Mouse (Mus musculus) stomach, embryonic 16.5 days (tissue): ENCODE results near the gene Pak4. TPM values are rescaled to one million over a fixed set of nuclear protein-coding genes. Genes with fewer than 3 reads are reported as not detected.

Experiments
- ATAC-seq: fragments of 200-750 bp; cut with Nextera tagmentation; 2 replicates; pipeline ENCODE4 v1.8.0; 2017; ENCODE audit warnings: moderate number of reproducible peaks, moderate TSS enrichment; ENCODE audit not compliant: insufficient read depth, low FRiP score
- H3K27ac ChIP-seq: fragments of 300-500 bp; sonication (generic); 2 replicates; pipeline ENCODE4 v1.5.1; 2014; ENCODE audit warnings: low read length
- H3K27me3 ChIP-seq: fragments of 300-500 bp; sonication (generic); 2 replicates; pipeline ENCODE4 v1.6.1; 2014; ENCODE audit warnings: low read length, control low read depth, mixed read lengths; ENCODE audit not compliant: control insufficient read depth, insufficient read depth
- H3K36me3 ChIP-seq: fragments of 300-500 bp; sonication (generic); 2 replicates; pipeline ENCODE4 v1.6.1; 2014; ENCODE audit warnings: low read length; ENCODE audit not compliant: control insufficient read depth, insufficient read depth
- H3K4me1 ChIP-seq: fragments of 300-500 bp; sonication (generic); 2 replicates; pipeline ENCODE4 v1.6.1; 2014; ENCODE audit warnings: low read length, control low read depth, mixed read lengths; ENCODE audit not compliant: control insufficient read depth, insufficient read depth
- H3K4me2 ChIP-seq: fragments of 300-500 bp; sonication (generic); 2 replicates; pipeline ENCODE4 v1.6.1; 2014; ENCODE audit warnings: low read depth, low read length, mixed read lengths
- H3K4me3 ChIP-seq: fragments of 300-500 bp; sonication (generic); replicated peaks from 2 replicates; pipeline ENCODE4 v1.5.1; 2014; ENCODE audit warnings: mild to moderate bottlenecking, low read length
- H3K9ac ChIP-seq: fragments of 300-500 bp; sonication (generic); 2 replicates; pipeline ENCODE4 v1.6.1; 2014; ENCODE audit warnings: low read length
- H3K9me3 ChIP-seq: fragments of 300-500 bp; sonication (generic); replicated peaks from 2 replicates; pipeline ENCODE4 v1.6.1; 2016; ENCODE audit warnings: low read length, control low read depth; ENCODE audit not compliant: control insufficient read depth
- WGBS: fragments of 180-500 bp; shearing (Covaris S2); extraction: QIAGEN DNeasy Blood & Tissue Kit; methylation state at CpG from one replicate; pipeline ENCODE4 v1.1.7; 2014; 5-methylcytosine and 5-hydroxymethylcytosine counted together
- polyA plus RNA-seq: library from polyadenylated mRNA; unstranded; fragments of >200 nt; fragmentation: Nextera tagmentation; extraction: Ambion mirVana; gene quantifications from 2 replicates; pipeline ENCODE4 v1.2.1, GENCODE M21; 2015

Gene Pak4
- polyA plus RNA-seq, 1 experiment from 2014 or later, result 54.8 TPM

- no peak for ATAC-seq
- no peaks in the 10 kb centered on the region for H3K36me3 ChIP-seq
- peak overlapping the region; percentile 59 for H3K4me3 ChIP-seq
- peak overlapping the region; percentile 94 for H3K27ac ChIP-seq
- H3K27me3 ChIP-seq, result no peaks in the 10 kb centered on the region
- no peaks in the 10 kb centered on the region for H3K9me3 ChIP-seq
- WGBS, result 67% methylated on average over 8 of the region's 8 CpGs
- H3K4me1 ChIP-seq, result peaks cover 55% of the 10 kb centered on the region
- peak overlapping the region; percentile 81 for H3K9ac ChIP-seq
- peak overlapping the region; percentile 79 for H3K4me2 ChIP-seq
These were observed 2.1 kb downstream of the Pak4 start for GRCm38 (mm10) chr7:28595751-28596435.

DNA sequence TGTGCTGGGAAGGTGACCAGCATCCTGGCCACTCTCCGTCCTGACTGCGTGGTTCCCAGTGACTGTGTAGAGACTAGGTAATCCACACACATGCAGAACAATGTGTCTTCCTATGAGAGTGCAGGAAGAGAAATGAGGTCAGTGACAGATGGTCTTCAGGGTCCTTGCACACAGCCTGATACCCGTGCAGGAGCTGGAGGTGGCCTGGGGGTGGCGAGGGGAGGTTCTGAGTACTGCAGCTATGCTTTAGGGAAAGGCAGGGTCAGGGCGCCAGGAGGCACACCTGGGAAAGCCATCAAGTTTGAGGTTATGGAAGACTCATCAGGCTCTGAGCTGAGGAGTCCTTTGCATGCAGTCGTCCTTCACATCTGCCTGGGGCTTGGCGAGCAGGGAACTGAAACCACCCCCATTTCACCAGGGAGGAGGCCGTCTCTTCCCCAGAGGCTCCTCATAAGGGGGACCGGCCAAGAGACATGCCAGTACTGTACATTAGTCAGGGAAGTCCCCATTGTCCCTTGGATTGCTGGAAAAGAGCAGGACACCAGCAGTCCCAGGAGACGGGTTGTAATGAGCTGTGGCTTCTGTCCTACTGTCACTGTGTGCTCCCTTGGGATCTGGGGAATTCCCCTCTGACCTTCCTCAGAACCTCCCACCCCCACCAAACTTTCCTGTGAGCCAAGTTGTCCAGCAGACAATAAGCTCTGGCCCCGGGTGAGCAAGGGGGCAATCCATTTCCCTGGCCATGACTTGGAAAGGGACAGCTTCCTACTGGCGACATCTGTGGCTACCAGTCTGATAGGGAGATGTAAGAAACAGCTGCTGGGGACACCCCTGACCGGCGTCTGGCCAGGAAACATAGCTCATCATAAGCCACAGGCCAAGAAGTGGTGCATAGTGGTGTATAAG is 4.5 kb downstream of the Pak4 start:
- H3K27ac ChIP-seq, result 0 out of 2 replicates have a peak overlapping the region, but pooled peaks have one; percentile 17
- H3K27me3 ChIP-seq, result no peaks in the 10 kb centered on the region
- WGBS, result 38% methylated on average over 14 of the region's 14 CpGs
- no peak for ATAC-seq
- H3K9me3 ChIP-seq, result no peaks in the 10 kb centered on the region
- H3K4me2 ChIP-seq, result no peak overlapping the region
- H3K4me3 ChIP-seq, result no peak overlapping the region
- peaks cover 57% of the 10 kb centered on the region for H3K4me1 ChIP-seq
- H3K9ac ChIP-seq, result peak overlapping the region; percentile 43
- H3K36me3 ChIP-seq, result no peaks in the 10 kb centered on the region

GRCm38 (mm10) chr7:28591862-28592261 is 6.1 kb downstream of the Pak4 start:
- H3K36me3 ChIP-seq, result no peaks in the 10 kb centered on the region
- H3K9me3 ChIP-seq, result no peaks in the 10 kb centered on the region
- ATAC-seq, result no peak
- H3K27ac ChIP-seq, result no peak overlapping the region
- H3K4me2 ChIP-seq, result no peak overlapping the region
- no peaks in the 10 kb centered on the region for H3K27me3 ChIP-seq
- peaks cover 67% of the 10 kb centered on the region for H3K4me1 ChIP-seq
- 47% methylated on average over 1 of the region's 1 CpGs for WGBS
- H3K4me3 ChIP-seq, result no peak overlapping the region
- H3K9ac ChIP-seq, result no peak overlapping the region

GRCm38 (mm10) chr7:28587644-28588043 is 10.3 kb downstream of the Pak4 start:
- Histone ChIP-seq H3K27me3 (no peaks in the 10 kb centered on the region), H3K4me1 (peaks cover 64% of the 10 kb centered on the region), H3K4me2 (no peak overlapping the region), H3K36me3 (no peaks in the 10 kb centered on the region), H3K27ac (peak overlapping the region; percentile 34; the same call in 1 of the 2 replicates), H3K9ac (peak overlapping the region; percentile 4; the same call in 1 of the 2 replicates), H3K9me3 (no peaks in the 10 kb centered on the region), H3K4me3 (no peak overlapping the region)
- ATAC-seq, result no peak

DNA sequence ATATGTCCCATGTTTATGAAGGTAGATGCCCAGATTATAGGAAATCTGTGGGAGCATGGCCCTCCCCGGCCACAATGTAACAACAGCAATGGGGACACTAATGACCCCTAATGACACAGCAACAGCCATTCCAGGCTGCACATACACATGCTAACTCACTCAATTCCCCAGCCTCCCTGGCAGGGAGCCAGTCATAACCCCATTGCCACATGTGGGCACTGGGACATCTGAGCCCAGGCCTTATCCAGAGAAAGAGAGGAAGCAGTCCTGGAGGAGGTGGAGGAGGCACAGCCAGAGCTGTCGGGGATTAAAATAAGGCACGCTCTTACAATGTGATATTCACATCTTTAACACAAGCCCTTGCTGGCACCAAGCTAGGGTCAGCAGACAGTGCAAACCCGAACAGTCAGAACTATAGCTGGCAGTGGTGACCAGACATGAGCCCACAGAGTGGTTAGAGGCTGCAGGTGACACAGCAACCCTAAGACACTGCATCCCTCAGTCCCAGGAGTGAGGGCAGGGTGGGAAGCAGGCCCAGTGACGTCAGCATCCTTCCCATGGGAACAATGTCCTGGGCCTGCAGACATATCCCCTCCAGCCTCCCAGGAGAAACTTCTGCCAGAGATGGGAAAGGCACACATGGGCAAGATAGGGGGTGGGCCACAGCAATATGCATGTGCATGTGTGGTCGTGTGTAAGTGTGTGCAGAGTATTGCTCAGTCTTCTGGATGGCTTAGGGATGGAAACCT is 11.1 kb downstream of the Pak4 start:
- no peaks in the 10 kb centered on the region for H3K36me3 ChIP-seq
- 0 out of 2 replicates have a peak overlapping the region, but pooled peaks have one; percentile 12 for H3K27ac ChIP-seq
- H3K9ac ChIP-seq, result no peak overlapping the region
- H3K27me3 ChIP-seq, result no peaks in the 10 kb centered on the region
- no peaks in the 10 kb centered on the region for H3K9me3 ChIP-seq
- WGBS, result 58% methylated on average over 6 of the region's 6 CpGs
- no peak for ATAC-seq
- no peak overlapping the region for H3K4me2 ChIP-seq
- peaks cover 63% of the 10 kb centered on the region for H3K4me1 ChIP-seq
- no peak overlapping the region for H3K4me3 ChIP-seq

DNA sequence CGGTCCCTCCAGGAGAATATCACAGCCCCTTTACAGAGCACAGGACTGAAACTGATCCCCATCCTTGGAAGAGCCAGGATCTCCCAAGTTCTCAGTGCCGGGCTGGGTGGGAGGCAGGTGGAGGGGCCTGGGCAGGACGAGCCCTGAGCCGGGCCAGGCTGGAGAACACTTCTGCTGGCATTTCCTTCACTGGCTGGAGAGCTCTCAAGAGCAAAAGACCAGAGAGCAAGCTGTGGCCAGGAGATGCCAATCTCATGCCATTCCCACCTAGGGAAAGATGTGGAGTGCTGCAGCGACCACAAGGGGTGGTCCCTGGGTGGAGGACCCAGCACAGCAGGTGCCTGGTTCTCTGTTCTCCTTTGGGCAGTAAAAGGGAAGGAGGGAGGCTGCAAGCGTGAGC is 13.0 kb downstream of the Pak4 start:
- H3K27me3 ChIP-seq, result no peaks in the 10 kb centered on the region
- no peaks in the 10 kb centered on the region for H3K36me3 ChIP-seq
- H3K4me2 ChIP-seq, result no peak overlapping the region
- H3K9ac ChIP-seq, result 0 out of 2 replicates have a peak overlapping the region, but pooled peaks have one; percentile 32
- ATAC-seq, result no peak
- H3K27ac ChIP-seq, result peak overlapping the region; percentile 87
- H3K4me1 ChIP-seq, result peaks cover 57% of the 10 kb centered on the region
- no peaks in the 10 kb centered on the region for H3K9me3 ChIP-seq
- H3K4me3 ChIP-seq, result no peak overlapping the region
- WGBS, result 70% methylated on average over 6 of the region's 6 CpGs

GRCm38 (mm10) chr7:28584468-28584867 is 13.5 kb downstream of the Pak4 start:
- Histone ChIP-seq H3K4me2 (no peak overlapping the region), H3K9ac (0 out of 2 replicates have a peak overlapping the region, but pooled peaks have one; percentile 20), H3K27me3 (no peaks in the 10 kb centered on the region), H3K4me3 (no peak overlapping the region), H3K9me3 (no peaks in the 10 kb centered on the region), H3K4me1 (peaks cover 63% of the 10 kb centered on the region), H3K27ac (peak overlapping the region; percentile 87), H3K36me3 (no peaks in the 10 kb centered on the region)
- WGBS, result 48% methylated on average over 4 of the region's 4 CpGs
- ATAC-seq, result no peak

- Histone ChIP-seq H3K4me1 (peaks cover 70% of the 10 kb centered on the region), H3K9ac (0 out of 2 replicates have a peak overlapping the region, but pooled peaks have one; percentile 20), H3K27ac (peak overlapping the region; percentile 87), H3K36me3 (no peaks in the 10 kb centered on the region), H3K4me3 (no peak overlapping the region), H3K27me3 (no peaks in the 10 kb centered on the region), H3K9me3 (no peaks in the 10 kb centered on the region), H3K4me2 (peak overlapping the region; percentile 3; the same call in 1 of the 2 replicates)
- peak; percentile 63; the same call in 1 of the 2 replicates for ATAC-seq
- 58% methylated on average over 8 of the region's 8 CpGs for WGBS
These were observed 14.2 kb downstream of the Pak4 start for GRCm38 (mm10) chr7:28583570-28584344.
